Mouse (Mus musculus): ENCODE results near the gene Otub2. TPM values are rescaled to one million over a fixed set of nuclear protein-coding genes. Genes with fewer than 3 reads are reported as not detected.

Gene Otub2
- 10 to 100 TPM; 17.4 to 17.7 TPM for total RNA-seq (2021)

- intact Hi-C loops (cut with DNase I): no loop called here
- DNase-seq: peak; percentile 97
Observed at GRCm38 (mm10) chr12:103388505-103389347, at the start of gene Otub2. Otub2 (plus strand) TSS chr12:103388682.

DNA sequence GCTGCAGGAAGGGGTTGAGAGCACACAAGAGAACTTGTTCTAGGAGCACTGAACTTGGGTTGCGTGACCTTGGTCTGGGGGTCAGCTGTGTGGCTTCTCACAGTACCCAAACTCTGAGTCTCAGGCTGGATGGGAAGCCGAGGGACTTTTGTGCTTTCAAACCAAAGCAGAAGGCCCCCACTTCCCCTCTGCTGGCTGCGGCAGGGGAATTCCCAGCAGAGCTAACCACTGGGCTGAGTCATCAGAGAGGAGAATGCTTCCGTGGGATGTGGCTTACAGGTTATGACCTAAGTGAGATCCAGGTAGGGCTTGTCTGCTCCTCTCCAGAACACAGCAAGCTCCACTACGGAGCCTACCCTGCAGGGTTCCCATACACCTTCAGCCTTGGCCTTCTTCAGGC is 47.3 kb upstream of the Otub2 start:
- no peak for DNase-seq

DNA sequence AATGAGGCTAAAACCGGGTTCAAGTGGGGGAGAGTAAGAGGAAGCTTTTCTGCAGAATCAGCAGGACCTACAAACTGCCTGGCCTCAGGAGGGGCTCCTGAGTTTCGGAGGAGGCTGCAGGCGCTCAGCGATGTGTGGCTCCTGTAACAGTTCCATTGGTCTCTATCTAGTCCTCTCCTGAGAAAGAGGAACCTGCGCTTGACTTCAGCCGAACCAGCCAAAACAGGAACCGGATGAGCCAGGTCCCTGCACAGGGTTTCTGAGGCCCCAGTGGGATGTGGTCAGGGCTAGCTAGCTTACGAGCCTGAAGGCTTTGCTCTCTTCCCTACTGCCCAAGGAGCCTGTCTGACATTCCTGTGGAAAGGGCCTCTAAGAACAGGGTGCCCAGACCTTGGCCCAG is 45.0 kb upstream of the Otub2 start:
- DNase-seq: no peak
- intact Hi-C loops (cut with DNase I): no loop called here

More for the DNA sequence above, 47.3 kb upstream of the Otub2 start:
- intact Hi-C loops (cut with DNase I): no loop called here

DNA sequence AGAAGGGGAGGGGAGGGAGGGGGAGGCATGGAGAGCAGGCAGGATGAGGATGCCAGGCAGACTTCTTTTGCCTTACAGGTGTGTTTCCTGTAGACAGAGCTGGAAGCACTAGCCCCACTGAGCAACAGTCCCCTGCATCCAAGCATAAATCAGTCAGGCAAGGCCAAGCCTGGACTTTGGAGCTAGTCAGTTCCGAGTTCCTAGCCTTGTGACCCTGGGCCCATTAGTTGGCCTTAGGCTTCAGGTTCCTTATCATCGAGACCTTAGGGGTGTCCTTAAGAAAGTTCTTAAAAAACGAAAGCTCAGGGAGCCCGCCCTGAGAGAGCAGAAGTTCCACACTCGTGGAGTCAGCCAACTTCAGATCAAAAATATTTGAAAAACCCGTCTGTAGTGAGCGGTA is 43.5 kb upstream of the Otub2 start:
- intact Hi-C loops (cut with DNase I): loop anchor here (5.0 kb wide), 1 partner anchor 198 kb away; no protein-coding TSS in a partner anchor
- no peak for DNase-seq

- intact Hi-C loops (cut with DNase I): loop anchor here (5.0 kb wide), 1 partner anchor 200 kb away; no protein-coding TSS in a partner anchor
- DNase-seq: no peak
Observed at GRCm38 (mm10) chr12:103346945-103347344, 41.5 kb upstream of the Otub2 start.

- no peak for DNase-seq
- intact Hi-C loops (cut with DNase I): loop anchor here (5.0 kb wide), 1 partner anchor 200 kb away; no protein-coding TSS in a partner anchor
Observed at GRCm38 (mm10) chr12:103347406-103347805, 41.1 kb upstream of the Otub2 start.

GRCm38 (mm10) chr12:103348506-103348905 is 40.0 kb upstream of the Otub2 start:
- intact Hi-C loops (cut with DNase I): loop anchor here (5.0 kb wide), 1 partner anchor 201 kb away; no protein-coding TSS in a partner anchor
- peak; percentile 84 for DNase-seq

GRCm38 (mm10) chr12:103352735-103353134 is 35.7 kb upstream of the Otub2 start:
- DNase-seq: no peak
- intact Hi-C loops (cut with DNase I): no loop called here

DNA sequence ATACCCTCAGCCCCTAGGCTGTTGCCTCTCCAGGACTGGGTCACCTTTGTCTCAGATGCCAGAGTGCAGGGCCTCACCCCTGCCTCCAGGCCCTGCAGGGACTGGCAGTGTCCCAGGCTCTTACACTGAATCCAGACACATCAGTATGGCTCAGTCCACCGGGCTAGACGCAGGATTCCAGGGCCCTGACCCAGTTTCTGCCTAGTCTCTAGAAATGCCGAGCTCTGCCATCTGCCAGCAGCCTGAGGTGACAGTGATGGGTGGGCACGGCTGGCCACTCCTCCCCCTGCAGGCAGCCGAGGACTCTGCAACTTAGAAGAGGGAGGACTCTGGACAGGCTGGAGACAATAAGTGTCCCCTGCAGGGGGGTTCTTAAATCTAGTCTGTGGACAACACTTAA is 34.9 kb upstream of the Otub2 start:
- peak; percentile 73 for DNase-seq
- intact Hi-C loops (cut with DNase I): no loop called here

GRCm38 (mm10) chr12:103355746-103356414 is 32.6 kb upstream of the Otub2 start, which contains the start of gene Asb2:
Asb2 (minus strand) TSS chr12:103356001.
- intact Hi-C loops (cut with DNase I): no loop called here
- no peak for DNase-seq

GRCm38 (mm10) chr12:103356415-103356748 is 32.1 kb upstream of the Otub2 start:
- DNase-seq: no peak
- intact Hi-C loops (cut with DNase I): no loop called here

- DNase-seq: no peak
- intact Hi-C loops (cut with DNase I): no loop called here
Observed at GRCm38 (mm10) chr12:103358216-103358615, 30.3 kb upstream of the Otub2 start.

DNA sequence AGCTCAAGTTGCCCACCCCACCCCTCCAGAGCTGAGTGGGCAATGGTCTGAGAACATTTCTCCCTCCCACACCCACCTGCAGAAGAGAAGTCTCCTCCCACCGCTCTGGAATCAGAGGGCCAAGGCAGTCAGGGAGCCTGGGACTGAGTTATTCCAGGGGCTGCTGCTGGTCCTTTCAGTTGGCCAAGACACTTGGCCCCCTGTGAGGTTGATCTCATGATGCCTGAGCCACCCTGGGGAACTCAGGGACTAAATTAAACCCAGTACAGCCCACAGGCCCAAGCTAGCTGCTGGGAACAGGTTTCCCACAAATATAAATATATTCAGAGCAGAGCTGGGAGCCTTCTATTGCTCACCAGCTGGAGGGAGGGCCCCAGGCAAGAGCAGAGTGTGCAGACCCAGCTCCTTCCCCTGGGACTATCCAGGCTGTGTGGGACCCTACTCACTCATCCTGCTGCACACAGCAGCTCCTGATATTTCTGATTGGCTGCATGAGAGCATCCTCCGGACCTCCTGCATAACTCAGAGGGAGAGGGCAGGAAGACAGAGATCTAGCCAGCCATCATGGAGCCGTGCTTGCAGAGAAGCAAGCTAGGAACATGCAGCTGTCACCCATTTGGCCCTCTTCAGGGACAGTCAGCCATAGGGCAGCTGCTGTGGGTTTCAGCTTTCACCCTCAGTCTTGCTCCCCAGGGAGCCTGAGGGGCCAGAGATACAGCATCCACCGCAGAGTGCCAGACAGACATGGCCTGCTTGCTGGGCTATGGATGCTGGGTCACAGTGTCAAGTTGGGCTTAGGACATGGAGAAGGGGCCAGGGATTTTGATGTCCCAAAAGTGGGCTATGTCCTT is 29.3 kb upstream of the Otub2 start:
- intact Hi-C loops (cut with DNase I): no loop called here
- no peak for DNase-seq

- intact Hi-C loops (cut with DNase I): no loop called here
- DNase-seq: no peak
Observed at GRCm38 (mm10) chr12:103360812-103361211, 27.7 kb upstream of the Otub2 start.

- intact Hi-C loops (cut with DNase I): no loop called here
- DNase-seq: no peak
Observed at GRCm38 (mm10) chr12:103361539-103362307, 26.8 kb upstream of the Otub2 start.

DNA sequence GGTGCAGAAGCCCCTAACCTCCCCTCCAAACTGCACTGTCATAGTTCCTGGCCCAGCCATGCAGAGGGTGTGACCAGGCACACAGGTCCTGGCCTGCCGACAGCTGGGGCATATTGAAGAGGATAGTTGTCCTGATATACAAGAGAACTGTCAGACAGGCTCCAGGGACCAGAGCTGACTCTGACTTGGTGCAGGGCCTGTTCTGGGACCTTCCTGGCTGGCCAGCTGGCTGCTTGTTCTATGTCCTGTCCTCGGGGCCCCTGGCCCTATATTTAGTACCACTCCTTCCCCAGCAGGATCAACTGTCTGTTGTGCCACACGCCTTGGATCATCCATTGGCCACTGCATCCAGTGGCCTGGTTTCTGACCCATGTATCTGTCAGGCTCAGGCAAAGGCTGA is 26.1 kb upstream of the Otub2 start:
- DNase-seq: no peak
- intact Hi-C loops (cut with DNase I): no loop called here

DNA sequence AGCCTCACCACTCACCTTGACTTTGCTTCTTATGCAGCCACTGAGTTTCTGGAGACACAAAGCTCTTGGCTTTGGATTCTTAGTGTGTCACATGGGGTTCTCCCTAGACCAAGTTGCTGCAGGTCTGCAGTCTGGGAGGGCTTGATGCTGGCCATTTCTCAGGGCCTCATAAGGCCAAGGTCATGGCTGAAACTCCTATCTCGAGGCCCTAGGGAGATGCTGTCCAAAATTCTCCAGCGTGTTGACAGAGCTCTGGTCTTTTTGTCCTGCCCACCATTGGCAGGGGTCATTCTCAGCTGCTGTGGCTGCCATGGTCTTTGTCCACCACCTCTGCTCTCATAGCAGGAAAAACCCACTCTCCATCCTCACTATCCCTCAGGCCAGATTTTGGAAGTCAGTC is 21.3 kb upstream of the Otub2 start:
- DNase-seq: no peak
- intact Hi-C loops (cut with DNase I): no loop called here

DNA sequence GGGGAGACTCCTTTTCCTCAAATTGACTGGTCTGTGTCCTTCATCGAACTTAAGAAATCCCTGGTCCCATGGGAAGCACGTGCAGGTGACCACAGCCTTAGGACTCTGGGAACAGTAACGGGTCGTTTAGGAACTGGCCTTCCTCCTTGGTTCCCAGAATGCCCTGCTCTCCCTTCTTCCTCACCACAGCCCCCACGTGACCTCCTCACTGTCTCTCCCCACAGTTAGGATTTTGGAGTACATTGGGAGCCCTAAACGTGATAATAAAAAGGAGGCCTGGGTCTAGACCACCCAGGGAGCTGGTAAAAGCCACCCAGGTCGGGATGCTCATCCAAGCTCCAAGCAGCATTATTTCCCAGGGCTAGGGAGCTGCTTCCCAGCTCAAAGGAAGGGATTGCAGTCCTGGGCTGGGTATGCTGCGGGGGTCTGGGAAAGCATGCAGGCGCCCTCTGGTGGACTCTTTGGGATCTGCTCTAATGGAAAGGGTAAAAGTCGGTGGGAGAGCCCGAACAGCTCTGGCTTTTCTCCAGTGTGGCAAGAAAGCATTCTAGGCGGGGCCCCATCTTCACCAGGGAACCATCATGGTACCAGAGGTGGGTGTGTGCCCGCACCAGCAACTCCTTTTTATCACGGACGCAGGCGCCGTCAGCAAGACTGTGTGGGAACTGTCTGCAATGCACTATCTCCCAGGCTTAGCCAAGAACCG is 20.7 kb upstream of the Otub2 start:
- DNase-seq: peak; percentile 88
- intact Hi-C loops (cut with DNase I): no loop called here

- intact Hi-C loops (cut with DNase I): no loop called here
- no peak for DNase-seq
Observed at GRCm38 (mm10) chr12:103368326-103368669, 20.2 kb upstream of the Otub2 start.

DNA sequence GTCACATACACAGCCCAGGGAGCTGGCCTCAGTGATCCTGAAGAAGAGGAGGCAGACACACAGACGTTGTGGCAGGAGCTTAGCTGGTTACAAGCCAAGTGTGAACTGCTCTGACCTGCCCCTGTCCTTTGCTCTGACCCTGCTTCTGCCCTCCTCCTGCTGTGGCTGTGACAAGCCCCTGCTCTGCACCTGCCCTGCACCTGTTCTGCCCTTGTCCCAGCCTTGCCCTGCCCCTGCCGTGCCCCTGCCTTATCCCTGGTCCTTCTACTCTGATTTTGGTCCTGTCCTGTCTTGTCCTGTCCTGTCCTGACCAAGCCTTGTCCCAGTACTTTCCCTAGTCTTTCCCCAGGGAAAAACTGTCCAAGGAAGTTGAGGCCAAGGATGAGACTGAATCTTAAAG is 19.7 kb upstream of the Otub2 start:
- DNase-seq: no peak
- intact Hi-C loops (cut with DNase I): no loop called here
